Comparison of ENCODE assay signal across 14 mouse cellular contexts in the genomic region with DNA sequence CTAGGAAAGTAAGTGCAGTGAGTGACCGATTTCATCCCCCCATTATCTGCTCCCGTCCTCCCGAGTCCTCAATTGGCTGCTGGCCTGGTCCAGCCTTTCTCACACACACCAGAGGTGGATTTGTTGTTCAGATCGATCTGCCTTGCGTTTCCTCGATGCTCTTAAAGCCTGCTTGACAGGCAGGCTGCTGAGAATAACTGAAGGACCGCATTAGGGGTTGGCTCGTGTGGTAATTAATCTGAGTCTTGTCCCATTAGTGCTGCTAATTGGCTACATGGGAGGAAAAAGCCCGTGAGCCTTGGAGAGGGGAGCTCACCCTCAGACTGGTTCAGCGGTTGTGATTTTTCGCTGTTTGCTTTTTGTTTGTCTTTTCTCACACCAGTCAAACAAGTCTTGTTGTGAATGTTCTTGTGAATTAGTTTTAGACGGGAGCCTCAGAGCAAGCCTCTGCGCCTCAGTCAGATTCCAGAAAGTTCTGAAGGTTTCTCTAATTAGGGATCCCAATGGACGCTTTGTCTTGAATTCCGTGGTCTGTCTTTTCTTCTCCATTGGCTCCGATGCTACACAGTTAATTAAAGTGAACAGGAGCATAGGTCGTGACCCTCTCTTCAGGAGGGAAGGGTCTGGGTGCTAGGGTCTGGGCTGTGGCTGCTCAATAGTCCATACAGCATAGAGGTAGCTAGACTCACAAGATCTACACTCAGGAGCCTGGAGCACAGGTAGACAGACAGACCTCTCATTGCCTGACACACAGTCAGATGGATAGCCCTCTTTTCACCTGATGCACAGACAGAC.
A peak's percentile ranks its signal among the peaks of the same experiment; 100 is the strongest.
DNase-seq lines count a peak whose midpoint lies in the region; ATAC-seq lines count a peak whose summit lies in the region.
"Had no signal": no experiment of that assay in that cellular context is flagged by ENCODE, and none has a peak within 500 bp of the region (broad histone marks: within the 10 kb centered on the region; RNA-seq: fewer than 3 reads in every experiment).

No protein-coding gene starts in this region.

- H3K9me3 ChIP-seq in forebrain, embryonic 16.5 days (ENCODE audit: control insufficient read depth, low read length) = no peaks in the 10 kb centered on the region
- H3K9me3 ChIP-seq: limb, embryonic 12.5 days had no signal

- no peak overlapping the region for H3K27ac ChIP-seq in forebrain, embryonic 16.5 days (ENCODE audit: low read length)
- H3K27ac ChIP-seq: limb, embryonic 12.5 days; macrophage had no signal

- H3K4me2 ChIP-seq in forebrain, embryonic 16.5 days (ENCODE audit: low read length) = peak overlapping the region; percentile 25; the same call in 1 of the 2 replicates
- H3K4me2 ChIP-seq: limb, embryonic 12.5 days had no signal

- WGBS in forebrain, embryonic 16.5 days = 3% methylated on average over 17 of the region's 17 CpGs

- H3K27me3 ChIP-seq in forebrain, embryonic 16.5 days (replicated peaks; ENCODE audit: control insufficient read depth, insufficient read depth, low read length) = no peaks in the 10 kb centered on the region

- H3K4me3 ChIP-seq in forebrain, embryonic 16.5 days (replicated peaks; ENCODE audit: low read length) = no peak overlapping the region
- H3K4me3 ChIP-seq: limb, embryonic 12.5 days had no signal

- peaks cover 10% of the 10 kb centered on the region for H3K4me1 ChIP-seq in forebrain, embryonic 16.5 days (replicated peaks; ENCODE audit: control insufficient read depth, insufficient read depth, low read length)
- H3K4me1 ChIP-seq: limb, embryonic 12.5 days had no signal

- DNase-seq in Muller cell, postnatal 12 days (ENCODE audit: inconsistent ontology term) = peak; percentile 13
- peak; percentile 12 for DNase-seq in embryo, embryonic 9.5 days (ENCODE audit: extremely low spot score)
- peak; percentile 19 for DNase-seq in mesoderm, embryonic 11.5 days (ENCODE audit: low read depth, low spot score)
- no peak for DNase-seq in left cerebral cortex, adult 11 months (ENCODE audit: low spot score)
- no peak for DNase-seq in urinary bladder, adult 2 months (ENCODE audit: low spot score)
- no peak for DNase-seq in MN1 (ENCODE audit: low spot score)
- DNase-seq in thymus, postnatal 0 days (ENCODE audit: low spot score) = no peak
- DNase-seq: cerebellum, adult 9-10 months; right cerebral cortex, postnatal 25 days; thymus, postnatal 36 days had no signal

- H3K9ac ChIP-seq in forebrain, embryonic 16.5 days (replicated peaks; ENCODE audit: low read depth, low read length) = 0 out of 2 replicates have a peak overlapping the region, but pooled peaks have one; percentile 25

- peak; percentile 69 for ATAC-seq in forebrain, embryonic 16.5 days
- ATAC-seq: intestine, postnatal 0 days had no signal

- no peaks in the 10 kb centered on the region for H3K36me3 ChIP-seq in forebrain, embryonic 16.5 days (ENCODE audit: control insufficient read depth, insufficient read depth)
- H3K36me3 ChIP-seq: limb, embryonic 12.5 days had no signal

Comparison
In these comparisons a context has a peak if more than half of its experiments do, and no peak if none do; other contexts are left out.
1. DNase-seq: peak in Muller cell, postnatal 12 days (single experiment), embryo, embryonic 9.5 days (single experiment) and mesoderm, embryonic 11.5 days (single experiment); none in left cerebral cortex, adult 11 months (single experiment), urinary bladder, adult 2 months (single experiment), MN1 (single experiment) and thymus, postnatal 0 days (single experiment).